Mouse (Mus musculus) forebrain, postnatal 0 days (tissue): ENCODE data around the gene Tmed1. TPM values are rescaled to one million over a fixed set of nuclear protein-coding genes. Genes with fewer than 3 reads are reported as not detected.
A peak's percentile ranks its signal among the peaks of the same experiment; 100 is the strongest.
"Not testable (repeated sequence)": the region's sequence is repeated elsewhere in the genome, so short reads cannot be mapped to it uniquely, and the experiment has no call there.

Source experiments
- ATAC-seq: fragments of 200-750 bp; cut with Nextera tagmentation; 2 replicates; pipeline ENCODE4 v1.8.0; 2017; ENCODE audit warnings: mild to moderate bottlenecking, moderate library complexity
- DNase-seq: peaks from one replicate; pipeline ENCODE4 v3.0.0-alpha.2; 2015
- H3K27ac ChIP-seq: fragments of 300-500 bp; sonication (generic); 2 replicates; pipeline ENCODE4 v1.5.1; 2014; ENCODE audit warnings: low read depth, mild to moderate bottlenecking, antibody characterized with exemption, low read length, moderate library complexity, mixed read lengths
- H3K27me3 ChIP-seq: fragments of 300-500 bp; sonication (generic); 2 replicates; pipeline ENCODE4 v1.6.1; 2014; ENCODE audit warnings: mild to moderate bottlenecking, low read length, mixed read lengths; ENCODE audit not compliant: insufficient read depth
- H3K36me3 ChIP-seq: fragments of 300-500 bp; sonication (generic); 2 replicates; pipeline ENCODE4 v1.6.1; 2014; ENCODE audit warnings: mild to moderate bottlenecking, moderate library complexity; ENCODE audit not compliant: insufficient read depth
- H3K4me1 ChIP-seq: fragments of 300-500 bp; sonication (generic); 2 replicates; pipeline ENCODE4 v1.6.1; 2014; ENCODE audit warnings: antibody characterized with exemption; ENCODE audit not compliant: insufficient read depth
- H3K4me2 ChIP-seq: fragments of 300-500 bp; sonication (generic); 2 replicates; pipeline ENCODE4 v1.6.1; 2014; ENCODE audit warnings: low read depth, mild to moderate bottlenecking, moderate library complexity
- H3K4me3 ChIP-seq: fragments of 300-500 bp; sonication (generic); 2 replicates; pipeline ENCODE4 v1.5.1; 2014; ENCODE audit warnings: low read depth, low read length, mixed read lengths
- H3K9ac ChIP-seq: fragments of 300-500 bp; sonication (generic); 2 replicates; pipeline ENCODE4 v1.6.1; 2014; ENCODE audit warnings: mild to moderate bottlenecking
- H3K9me3 ChIP-seq: fragments of 300-500 bp; sonication (generic); 2 replicates; pipeline ENCODE4 v1.6.1; 2016; ENCODE audit warnings: low read length
- CTCF ChIP-seq: sonication (generic); IDR thresholded peaks from 2 replicates; pipeline ENCODE4 v1.5.1; 2016; ENCODE audit warnings: antibody characterized with exemption, control low read depth, low read depth
- WGBS: fragments of 180-500 bp; shearing (Covaris S2); extraction: QIAGEN DNeasy Blood & Tissue Kit; methylation state at CpG from one replicate; pipeline ENCODE4 v1.1.7; 2014; 5-methylcytosine and 5-hydroxymethylcytosine counted together
- polyA plus RNA-seq: library from polyadenylated mRNA; unstranded; fragments of >200 nt; fragmentation: Nextera tagmentation; extraction: Ambion mirVana; gene quantifications from 2 replicates; pipeline ENCODE4 v1.2.1, GENCODE M21; 2015
- total RNA-seq: library from RNA; depleted of rRNA; stranded (reverse); fragments of >200 nt; gene quantifications from 2 replicates; pipeline ENCODE4 v1.2.3, GENCODE M21; 2014

The Tmed1 gene
- total and polyA plus RNA-seq, 2 experiments from 2014 or later = 44.2 to 51.9 TPM

GRCm38 (mm10) chr9:21553607-21554273, 43.7 kb upstream of the Tmed1 start:
- 90% methylated on average over 6 of the region's 6 CpGs for WGBS
- no peak for TF ChIP-seq CTCF

GRCm38 (mm10) chr9:21551049-21551448, 41.0 kb upstream of the Tmed1 start:
- Histone ChIP-seq H3K27me3 (no peaks in the 10 kb centered on the region), H3K36me3 (peaks cover 7% of the 10 kb centered on the region), H3K27ac (no peak overlapping the region), H3K4me3 (no peak overlapping the region), H3K9me3 (no peaks in the 10 kb centered on the region), H3K4me1 (peaks cover 10% of the 10 kb centered on the region), H3K4me2 (no peak overlapping the region), H3K9ac (no peak overlapping the region)
- TF ChIP-seq CTCF = no peak
- DNase-seq (no peak), ATAC-seq (no peak)
- 91% methylated on average over 2 of the region's 2 CpGs for WGBS

More at GRCm38 (mm10) chr9:21553607-21554273, 43.7 kb upstream of the Tmed1 start:
- Histone ChIP-seq H3K4me3 (no peak overlapping the region), H3K9ac (no peak overlapping the region), H3K36me3 (peaks cover 7% of the 10 kb centered on the region), H3K27me3 (no peaks in the 10 kb centered on the region), H3K27ac (no peak overlapping the region), H3K4me2 (no peak overlapping the region), H3K4me1 (peaks cover 1% of the 10 kb centered on the region), H3K9me3 (no peaks in the 10 kb centered on the region)
- ATAC-seq (no peak), DNase-seq (no peak)

- H3K4me2 ChIP-seq = peak overlapping the region; percentile 65
Measured at GRCm38 (mm10) chr9:21547075-21547941, 37.3 kb upstream of the Tmed1 start.

GRCm38 (mm10) chr9:21546789-21547074, 36.7 kb upstream of the Tmed1 start, which contains the start of gene Carm1:
Carm1 (plus strand) TSS chr9:21546894.
- H3K4me3 ChIP-seq = peak within 1 kb of the TSS; percentile 69
- DNase-seq = no peak
- peak within 1 kb of the TSS; percentile 93 for H3K9ac ChIP-seq
- peaks cover 10% of the 10 kb centered on the region for H3K4me1 ChIP-seq
- no peak for ATAC-seq
- H3K4me2 ChIP-seq = peak within 1 kb of the TSS; percentile 65
- no peaks in the 10 kb centered on the region for H3K9me3 ChIP-seq
- peak within 1 kb of the TSS; percentile 97 for H3K27ac ChIP-seq
- H3K27me3 ChIP-seq = no peaks in the 10 kb centered on the region
- TF ChIP-seq CTCF = no peak
- H3K36me3 ChIP-seq = peaks cover 3% of the 10 kb centered on the region
- 18% methylated on average over 24 of the region's 52 CpGs for WGBS

More at GRCm38 (mm10) chr9:21547075-21547941, 37.3 kb upstream of the Tmed1 start:
- H3K27ac ChIP-seq = peak overlapping the region; percentile 97
- peak overlapping the region; percentile 69 for H3K4me3 ChIP-seq
- H3K9me3 ChIP-seq = no peaks in the 10 kb centered on the region
- H3K27me3 ChIP-seq = no peaks in the 10 kb centered on the region
- peak; percentile 59 for DNase-seq
- peak overlapping the region; percentile 93 for H3K9ac ChIP-seq
- under 1% methylated on average over 40 of the region's 66 CpGs for WGBS
- H3K36me3 ChIP-seq = peaks cover 3% of the 10 kb centered on the region
- peak; percentile 33; the same call in 1 of the 2 replicates for TF ChIP-seq CTCF
- peaks cover 10% of the 10 kb centered on the region for H3K4me1 ChIP-seq
- ATAC-seq = peak; percentile 3; the same call in 1 of the 2 replicates

- ATAC-seq (peak; percentile 94), DNase-seq (peak; percentile 100)
- Histone ChIP-seq H3K4me3 (peak overlapping the region; percentile 69), H3K9ac (peak overlapping the region; percentile 93), H3K9me3 (no peaks in the 10 kb centered on the region), H3K27me3 (no peaks in the 10 kb centered on the region), H3K27ac (peak overlapping the region; percentile 97), H3K36me3 (peaks cover 3% of the 10 kb centered on the region), H3K4me1 (peaks cover 10% of the 10 kb centered on the region), H3K4me2 (peak overlapping the region; percentile 64)
- TF ChIP-seq CTCF = peak; percentile 66
- 4% methylated on average over 64 of the region's 67 CpGs for WGBS
Measured at GRCm38 (mm10) chr9:21545916-21546788, 36.1 kb upstream of the Tmed1 start.

GRCm38 (mm10) chr9:21545351-21545915, 35.4 kb upstream of the Tmed1 start:
- Histone ChIP-seq H3K4me2 (peak overlapping the region; percentile 64), H3K27me3 (no peaks in the 10 kb centered on the region), H3K9me3 (no peaks in the 10 kb centered on the region), H3K4me3 (peak overlapping the region; percentile 69), H3K9ac (peak overlapping the region; percentile 93), H3K36me3 (no peaks in the 10 kb centered on the region; the same call in 1 of the 2 replicates), H3K27ac (peak overlapping the region; percentile 97), H3K4me1 (peaks cover 10% of the 10 kb centered on the region)
- peak; percentile 6; the same call in 1 of the 2 replicates for TF ChIP-seq CTCF
- DNase-seq (no peak), ATAC-seq (peak; percentile 33)
- 3% methylated on average over 9 of the region's 9 CpGs for WGBS

GRCm38 (mm10) chr9:21542001-21542400, 31.9 kb upstream of the Tmed1 start:
- not testable (repeated sequence) for ATAC-seq, H3K4me2 ChIP-seq, H3K9ac ChIP-seq, DNase-seq, H3K9me3 ChIP-seq, H3K36me3 ChIP-seq, H3K4me1 ChIP-seq, H3K27me3 ChIP-seq, H3K27ac ChIP-seq, H3K4me3 ChIP-seq
- WGBS = 79% methylated on average over 2 of the region's 2 CpGs
